Comparison of ENCODE assay signal across 8 mouse cellular contexts in genomic region chr5:113992339-113992831, GRCm38 (mm10). TPM values are rescaled to one million over a fixed set of nuclear protein-coding genes. Genes with fewer than 3 reads are reported as not detected.
DNase-seq lines count a peak whose midpoint lies in the region; ATAC-seq and TF ChIP-seq lines count a peak whose summit lies in the region.

No protein-coding gene starts in this region.

- peaks cover 5 to 14% of the 10 kb centered on the region in 2 experiments; a peak in 2 of 4 replicates for H3K4me1 ChIP-seq in ES-E14 (ENCODE audit: control insufficient read depth in 2 of 2, insufficient read depth in 2 of 2, low read length in 2 of 2, poor library complexity in 1 of 2)
- H3K4me1 ChIP-seq in forebrain, embryonic 12.5 days: peaks cover 31% of the 10 kb centered on the region
- H3K4me1 ChIP-seq in lung, embryonic 14.5 days (ENCODE audit: insufficient read depth): peaks cover 8% of the 10 kb centered on the region; the same call in 1 of the 2 replicates

- ATAC-seq in forebrain, embryonic 12.5 days (ENCODE audit: low FRiP score): no peak
- ATAC-seq in lung, embryonic 14.5 days (ENCODE audit: insufficient read depth): no peak
- ATAC-seq in neutrophil, adult 5-6 weeks (ENCODE audit: extremely low read depth, insufficient number of reproducible peaks, low FRiP score, poor library complexity, severe bottlenecking): peak; percentile 89
- ATAC-seq in cerebellum, adult (ENCODE audit: insufficient number of reproducible peaks, low FRiP score, low TSS enrichment): no peak

- H3K36me3 ChIP-seq in ES-E14 (ENCODE audit: control insufficient read depth, insufficient read depth, low read length, poor library complexity, severe bottlenecking): peaks cover 2% of the 10 kb centered on the region; the same call in 1 of the 2 replicates
- peaks cover 8% of the 10 kb centered on the region; the same call in 1 of the 2 replicates for H3K36me3 ChIP-seq in forebrain, embryonic 12.5 days (replicated peaks)
- H3K36me3 ChIP-seq in lung, embryonic 14.5 days (ENCODE audit: insufficient read depth): 0 out of 2 replicates have a peak, but pooled peaks cover 15% of the 10 kb centered on the region

- no peak for TF ChIP-seq CTCF in lung, embryonic 14.5 days (IDR thresholded peaks at IDR 0.05; ENCODE audit: low read depth)

- peak overlapping the region; percentile 75 for H3K4me2 ChIP-seq in forebrain, embryonic 12.5 days
- H3K4me2 ChIP-seq in lung, embryonic 14.5 days: peak overlapping the region; percentile 72

- in situ Hi-C loops in ES-E14 (cut with MboI; ENCODE audit: low sequenced_read_pairs in 2 of 2, unreplicated experiment in 2 of 2): no loop called here

- H3K27me3 ChIP-seq in forebrain, embryonic 12.5 days: no peaks in the 10 kb centered on the region
- no peaks in the 10 kb centered on the region for H3K27me3 ChIP-seq in lung, embryonic 14.5 days (ENCODE audit: insufficient read depth, low read length)

- H3K9ac ChIP-seq in ES-E14 (ENCODE audit: insufficient read depth, low read depth, low read length, poor library complexity, severe bottlenecking): peak overlapping the region; percentile 91; the same call in 1 of the 2 replicates
- H3K9ac ChIP-seq in forebrain, embryonic 12.5 days: peak overlapping the region; percentile 91
- peak overlapping the region; percentile 87 for H3K9ac ChIP-seq in lung, embryonic 14.5 days

- 41% methylated on average over 12 of the region's 12 CpGs for WGBS in forebrain, embryonic 12.5 days
- WGBS in lung, embryonic 14.5 days: 8% methylated on average over 12 of the region's 12 CpGs

- peak overlapping the region; percentile 81 to 97; a peak in 3 of 4 replicates for H3K4me3 ChIP-seq in ES-E14 (ENCODE audit: insufficient read depth in 1 of 2, low read depth in 1 of 2, low read length in 2 of 2, poor library complexity in 1 of 2, severe bottlenecking in 1 of 2)
- peak overlapping the region; percentile 82 for H3K4me3 ChIP-seq in forebrain, embryonic 12.5 days (replicated peaks)
- H3K4me3 ChIP-seq in lung, embryonic 14.5 days (ENCODE audit: low read depth, low read length): peak overlapping the region; percentile 80

- H3K9me3 ChIP-seq in ES-E14 (ENCODE audit: control insufficient read depth, insufficient read depth, low read depth, low read length): no peaks in the 10 kb centered on the region
- no peaks in the 10 kb centered on the region for H3K9me3 ChIP-seq in forebrain, embryonic 12.5 days
- no peaks in the 10 kb centered on the region for H3K9me3 ChIP-seq in lung, embryonic 14.5 days (ENCODE audit: low read depth, low read length)

- H3K27ac ChIP-seq in ES-E14 (ENCODE audit: insufficient read depth, low read depth, low read length, poor library complexity, severe bottlenecking): no peak overlapping the region; the same call in 1 of the 2 replicates
- peak overlapping the region; percentile 87 for H3K27ac ChIP-seq in forebrain, embryonic 12.5 days
- peak overlapping the region; percentile 94 for H3K27ac ChIP-seq in lung, embryonic 14.5 days (ENCODE audit: low read depth)

- peak; percentile 92 for DNase-seq in A20 (ENCODE audit: low read depth, low spot score)
- DNase-seq in ES-E14 (ENCODE audit: low read depth, low spot score): no peak
- DNase-seq in induced T-regulatory cell, adult 2 months (ENCODE audit: low read depth): peak; percentile 95
- DNase-seq in lung, embryonic 14.5 days: peak; percentile 54
- no peak for DNase-seq in right cerebral cortex, postnatal 36 days (ENCODE audit: low spot score in 2 of 2)

TF ChIP-seq in ES-E14, 5 proteins besides CTCF, POLR2A, EP300 and RAD21:
- TF ChIP-seq HCFC1 (IDR thresholded peaks at IDR 0.05; ENCODE audit: borderline replicate concordance, insufficient read depth, low read length) (no peak), ZC3H11A (IDR thresholded peaks at IDR 0.05; ENCODE audit: borderline replicate concordance, low read depth, low read length) (no peak), MAFK (IDR thresholded peaks at IDR 0.05; ENCODE audit: insufficient read depth, low read depth, low read length) (no peak), CHD2 (IDR thresholded peaks at IDR 0.05; ENCODE audit: low read depth, low read length) (no peak), ZNF384 (IDR thresholded peaks at IDR 0.05; ENCODE audit: low read depth, low read length) (no peak)

RNA-seq across cellular contexts. Expression of gene Ssh1, which starts 1.3 kb away (rescaled TPM):
- total RNA-seq in ES-E14 (2012; rRNA removed): 11.8 and 13.4 TPM in 2 replicates
- polyA plus RNA-seq in forebrain, embryonic 12.5 days (2016; fragmentation: Nextera tagmentation; extraction: Ambion mirVana): 19.0 and 19.9 TPM in 2 replicates
- 25.0 and 29.9 TPM in 2 replicates for polyA plus RNA-seq in lung, embryonic 14.5 days (2014; fragmentation: Nextera tagmentation; extraction: Ambion mirVana)
- total RNA-seq in neutrophil, adult 5-6 weeks (2017): 19.5 and 20.4 TPM in 2 replicates

RNA-seq across cellular contexts. Expression of gene Dao, which starts 11.1 kb away (rescaled TPM):
- total RNA-seq in ES-E14 (2012; rRNA removed): 0.16 and 0.18 TPM in 2 replicates
- not detected in 2 replicates for polyA plus RNA-seq in forebrain, embryonic 12.5 days (2016; fragmentation: Nextera tagmentation; extraction: Ambion mirVana)
- polyA plus RNA-seq in lung, embryonic 14.5 days (2014; fragmentation: Nextera tagmentation; extraction: Ambion mirVana): not detected in 2 replicates
- not detected in 2 replicates for total RNA-seq in neutrophil, adult 5-6 weeks (2017)

Comparison
In these comparisons a context has a peak if more than half of its experiments do, and no peak if none do; other contexts are left out.
1. DNase-seq: peak in A20 (single experiment), induced T-regulatory cell, adult 2 months (single experiment) and lung, embryonic 14.5 days (single experiment); none in ES-E14 (single experiment) and right cerebral cortex, postnatal 36 days (0 of 2).
2. Peak in every context shown above with its lines, with median percentiles within 50 percentile points of each other: H3K4me3 ChIP-seq and H3K9ac ChIP-seq.